Mouse (Mus musculus) neural tube, embryonic 12.5 days (tissue): Measurements from ENCODE around the gene Ccl28. TPM values are rescaled to one million over a fixed set of nuclear protein-coding genes. Genes with fewer than 3 reads are reported as not detected.

ENCODE experiments used
- ATAC-seq: fragments of 200-750 bp; cut with Nextera tagmentation; 2 replicates; pipeline ENCODE4 v1.8.0; 2017; ENCODE audit warnings: low read depth, mild to moderate bottlenecking, moderate TSS enrichment, moderate library complexity; ENCODE audit not compliant: low FRiP score
- H3K27ac ChIP-seq: fragments of 300-500 bp; sonication (generic); 2 replicates; pipeline ENCODE4 v1.5.1; 2016
- H3K27me3 ChIP-seq: fragments of 300-500 bp; sonication (generic); replicated peaks from 2 replicates; pipeline ENCODE4 v1.6.1; 2016; ENCODE audit warnings: mild to moderate bottlenecking
- H3K36me3 ChIP-seq: fragments of 300-500 bp; sonication (generic); 2 replicates; pipeline ENCODE4 v1.6.1; 2016; ENCODE audit warnings: mild to moderate bottlenecking
- H3K4me1 ChIP-seq: fragments of 300-500 bp; sonication (generic); 2 replicates; pipeline ENCODE4 v1.6.1; 2016
- H3K4me2 ChIP-seq: fragments of 300-500 bp; sonication (generic); replicated peaks from 2 replicates; pipeline ENCODE4 v1.6.1; 2016; ENCODE audit warnings: mild to moderate bottlenecking
- H3K4me3 ChIP-seq: fragments of 300-500 bp; sonication (generic); 2 replicates; pipeline ENCODE4 v1.5.1; 2016
- H3K9ac ChIP-seq: fragments of 300-500 bp; sonication (generic); 2 replicates; pipeline ENCODE4 v1.6.1; 2016; ENCODE audit warnings: mild to moderate bottlenecking
- H3K9me3 ChIP-seq: fragments of 300-500 bp; sonication (generic); 2 replicates; pipeline ENCODE4 v1.6.1; 2016; ENCODE audit warnings: mild to moderate bottlenecking
- WGBS: fragments of 180-500 bp; shearing (Covaris S2); methylation state at CpG from one replicate; pipeline ENCODE4 v1.1.7; 2016; 5-methylcytosine and 5-hydroxymethylcytosine counted together
- polyA plus RNA-seq: library from polyadenylated mRNA; unstranded; fragments of >200 nt; fragmentation: Nextera tagmentation; extraction: Ambion mirVana; gene quantifications from 2 replicates; pipeline ENCODE4 v1.2.1, GENCODE M21; 2016

The Ccl28 gene
- polyA plus RNA-seq, 1 experiment from 2014 or later, result 0.19 TPM

DNA sequence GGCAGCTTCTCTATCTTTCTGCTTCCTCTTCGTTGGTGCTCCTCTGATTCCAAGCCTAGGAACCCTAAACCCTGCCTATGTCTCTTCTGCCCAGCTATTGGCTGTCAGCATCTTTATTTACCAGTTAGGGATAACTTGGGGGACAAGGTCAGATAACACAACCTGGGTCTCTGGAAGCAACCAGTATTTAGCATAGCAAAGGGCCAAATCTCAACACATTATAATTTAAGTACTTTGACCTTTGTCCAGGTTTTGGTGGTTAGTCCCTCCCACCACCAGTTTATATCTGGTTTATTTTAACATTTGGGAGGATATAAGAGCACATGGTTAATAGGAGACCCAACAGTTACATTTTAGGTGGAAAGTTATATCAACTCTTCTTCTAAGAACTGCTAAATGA is 72.9 kb downstream of the Ccl28 start:
- Histone ChIP-seq H3K36me3 (peaks cover 21% of the 10 kb centered on the region), H3K9me3 (no peaks in the 10 kb centered on the region), H3K4me1 (peaks cover 26% of the 10 kb centered on the region; the same call in 1 of the 2 replicates), H3K9ac (no peak overlapping the region), H3K27me3 (no peaks in the 10 kb centered on the region), H3K27ac (no peak overlapping the region), H3K4me2 (no peak overlapping the region), H3K4me3 (no peak overlapping the region)
- ATAC-seq, result no peak
- 77% methylated on average over 1 of the region's 1 CpGs for WGBS

DNA sequence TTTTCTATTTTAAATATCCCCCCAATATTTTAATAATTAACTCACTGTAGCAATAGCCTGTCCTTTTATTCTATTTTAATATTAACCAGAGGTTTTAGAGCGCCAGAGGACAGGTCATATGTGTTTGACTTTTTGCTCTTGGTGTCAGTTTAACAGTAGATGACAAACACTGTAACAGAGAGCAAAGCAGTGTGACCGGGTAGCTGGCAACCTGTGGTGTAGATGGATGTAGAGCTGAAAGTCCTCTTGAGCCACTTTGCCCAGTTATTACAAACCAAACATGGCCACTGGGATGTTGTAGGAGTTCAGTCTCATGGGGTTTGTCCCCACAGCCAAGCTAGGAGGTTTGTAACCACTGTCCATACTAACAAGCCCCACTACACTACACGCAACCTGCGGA is 74.8 kb downstream of the Ccl28 start:
- H3K4me1 ChIP-seq, result peaks cover 13% of the 10 kb centered on the region; the same call in 1 of the 2 replicates

More for the DNA sequence above, 74.8 kb downstream of the Ccl28 start:
- Histone ChIP-seq H3K36me3 (peaks cover 35% of the 10 kb centered on the region), H3K27me3 (no peaks in the 10 kb centered on the region), H3K4me2 (no peak overlapping the region), H3K4me3 (no peak overlapping the region), H3K27ac (no peak overlapping the region), H3K9me3 (no peaks in the 10 kb centered on the region), H3K9ac (no peak overlapping the region)
- 96% methylated on average over 4 of the region's 4 CpGs for WGBS
- ATAC-seq, result no peak

Other genes with a start within 250 kb of the Ccl28 start
- gene Paip1, start 195.2 kb upstream of the Ccl28 start, polyA plus RNA-seq, result 116 and 156 TPM in 2 replicates
- gene 4833420G17Rik, start 161.1 kb upstream of the Ccl28 start, polyA plus RNA-seq, result 102 and 108 TPM in 2 replicates
- gene Tmem267, start 135.8 kb upstream of the Ccl28 start, polyA plus RNA-seq, result 1.9 and 2.7 TPM in 2 replicates
- gene 3110070M22Rik, start 135.4 kb upstream of the Ccl28 start, polyA plus RNA-seq, result 1.1 and 2.1 TPM in 2 replicates
- gene Hmgcs1, start 66.6 kb downstream of the Ccl28 start, polyA plus RNA-seq, result 426 and 430 TPM in 2 replicates
- 1.9 and 2.2 TPM in 2 replicates for gene Nim1k, start 132.1 kb downstream of the Ccl28 start, polyA plus RNA-seq
- 42.7 and 46.2 TPM in 2 replicates for gene Zfp131, start 167.1 kb downstream of the Ccl28 start, polyA plus RNA-seq
- not detected in 2 replicates for gene AF067063, start 206.4 kb downstream of the Ccl28 start, polyA plus RNA-seq
- gene D13Ertd608e, start 212.2 kb downstream of the Ccl28 start, polyA plus RNA-seq, result not detected in 2 replicates